Mouse (Mus musculus) thymus, postnatal 25 days (tissue): ENCODE data around the gene Tmcc2.

Experiments
- DNase-seq: peaks from one replicate; pipeline ENCODE4 v3.0.0; 2022

Tmcc2 gene

GRCm38 (mm10) chr1:132310754-132311153, 80.3 kb downstream of the Tmcc2 start:
- no peak for DNase-seq

DNA sequence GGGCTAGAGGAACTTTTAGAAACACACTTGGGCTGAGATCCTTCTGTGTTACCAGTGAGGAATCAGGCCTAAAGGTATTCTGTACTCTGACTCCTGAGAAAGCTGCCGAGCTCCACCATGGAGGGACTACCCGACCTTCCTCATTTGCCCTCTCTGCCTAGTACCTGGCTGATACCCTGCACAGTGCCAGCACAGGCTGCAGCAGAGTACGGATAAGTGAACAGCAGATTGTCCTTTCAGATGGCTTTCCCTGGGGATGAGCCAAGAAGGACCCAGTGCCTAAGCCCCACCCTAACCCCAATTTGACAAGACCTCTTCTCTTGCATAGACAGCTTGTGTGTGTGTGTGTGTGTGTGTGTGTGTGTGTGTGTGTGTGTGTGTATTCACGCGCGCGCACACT, 82.4 kb downstream of the Tmcc2 start:
- DNase-seq = no peak

DNA sequence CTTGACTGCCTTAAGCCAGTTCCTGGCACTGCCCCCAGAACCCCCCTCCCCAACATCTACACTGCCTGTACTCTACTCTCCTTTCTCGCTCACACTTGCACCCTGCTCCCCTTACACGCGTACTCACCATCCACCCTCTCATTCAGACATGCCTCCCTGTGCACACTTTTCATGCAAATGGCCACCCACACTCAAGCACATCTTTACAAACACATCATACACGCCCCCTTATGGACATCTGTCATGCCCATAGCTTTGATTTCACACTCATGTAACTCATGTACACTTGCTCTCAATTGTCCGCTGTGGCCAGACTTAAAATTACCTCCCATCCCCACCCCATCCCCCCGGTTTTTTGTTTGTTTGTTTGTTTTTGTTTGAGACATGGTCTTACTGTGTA, 83.1 kb downstream of the Tmcc2 start:
- DNase-seq = no peak

DNA sequence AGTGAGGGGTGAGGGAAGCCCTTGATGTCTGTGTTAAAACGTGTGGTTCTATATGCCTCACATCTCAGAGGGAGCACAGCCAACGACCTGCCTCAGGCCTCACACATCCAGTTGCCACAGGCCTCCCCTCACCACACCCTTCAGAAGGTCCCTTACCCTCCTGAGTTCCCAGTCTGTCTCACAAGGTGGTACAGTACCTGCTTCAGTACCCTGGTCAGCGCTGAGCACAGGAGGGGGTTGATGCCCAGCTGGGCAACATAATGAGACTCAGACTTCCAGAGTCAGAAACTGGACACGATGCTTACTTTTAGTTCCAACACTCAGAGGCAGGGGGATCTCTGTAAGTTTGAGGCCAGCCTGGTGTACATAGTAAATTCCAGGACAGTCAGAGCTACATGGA, 84.3 kb downstream of the Tmcc2 start:
- no peak for DNase-seq
